Mouse (Mus musculus): ENCODE data around the gene Supt5. TPM values are rescaled to one million over a fixed set of nuclear protein-coding genes. Genes with fewer than 3 reads are reported as not detected.
A peak's percentile ranks its signal among the peaks of the same experiment; 100 is the strongest.

The Supt5 gene
- total RNA-seq, 2 experiments from 2014 or later, result 113 to 119 TPM

DNA sequence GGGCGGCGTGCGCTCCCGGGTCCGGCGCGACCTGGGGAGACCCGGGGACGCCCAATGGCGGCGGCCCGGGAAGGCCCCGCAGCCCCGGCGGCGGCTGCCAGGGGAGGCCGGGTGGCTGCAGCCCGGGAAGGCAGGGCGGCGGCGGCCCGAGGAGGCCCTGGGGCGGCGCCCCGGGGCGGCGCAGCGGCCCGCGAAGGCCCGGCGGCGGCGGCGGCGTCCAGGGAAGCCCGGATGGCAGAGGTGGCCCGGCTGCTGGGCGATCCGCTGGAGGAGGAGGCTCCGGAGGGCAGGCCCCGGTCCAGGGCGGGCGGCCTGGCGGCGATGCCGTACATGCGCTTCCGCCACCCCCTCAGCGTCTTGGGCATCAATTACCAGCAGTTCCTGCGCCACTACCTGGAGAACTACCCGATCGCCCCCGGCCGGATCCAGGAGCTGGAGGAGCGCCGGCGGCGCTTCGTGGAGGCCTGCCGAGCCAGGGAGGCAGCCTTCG lies 70.5 kb downstream of the Supt5 start:
- peak; percentile 61 to 68 for DNase-seq (ENCODE audit: low spot score in 2 of 2)
- intact Hi-C loops (cut with DNase I), result no loop called here

GRCm38 (mm10) chr7:28267129-28268041 lies 71.2 kb downstream of the Supt5 start, which contains the start of gene Eid2:
Gene Eid2 (plus strand): TSS chr7:28267881.
- intact Hi-C loops (cut with DNase I), result loop anchor here (1.0 kb wide), 1 partner anchor 45 kb away; the partner anchor contains the start of gene Timm50
- peak; percentile 91 to 95 for DNase-seq (ENCODE audit: low spot score in 2 of 2)

DNA sequence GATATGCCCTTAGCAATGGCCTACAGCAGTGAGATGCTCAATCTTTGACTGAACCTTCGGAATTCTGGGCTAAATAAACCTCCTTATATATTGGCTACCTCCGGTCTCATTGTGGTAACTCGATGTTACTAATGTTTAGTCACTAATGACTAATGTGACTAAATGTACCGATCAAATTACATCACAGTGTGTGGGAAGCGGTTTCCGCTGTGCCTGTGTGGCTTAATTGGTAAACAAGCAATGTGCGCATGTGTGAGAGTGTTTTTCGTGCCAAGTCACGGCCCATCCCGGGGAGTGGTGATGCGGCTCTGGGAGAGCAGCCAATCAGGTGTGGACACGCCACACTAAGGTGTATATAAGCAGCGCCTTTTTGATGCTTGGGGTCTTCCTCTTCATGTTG lies 73.2 kb downstream of the Supt5 start:
- intact Hi-C loops (cut with DNase I), result no loop called here
- no peak for DNase-seq (ENCODE audit: low spot score in 2 of 2)

Other genes starting within 250 kb of the Supt5 start
- under 1 TPM in 1 of 2 experiments, not detected in 1; 0.09 TPM for gene 9530053A07Rik, start 209.3 kb downstream of the Supt5 start, total RNA-seq (2021)
- 10 to 100 TPM; 51.5 to 55.3 TPM for gene Fbl, start 169.0 kb downstream of the Supt5 start, total RNA-seq (2021)
- 10 to 100 TPM; 44.2 to 47.0 TPM for gene Dyrk1b, start 159.3 kb downstream of the Supt5 start, total RNA-seq (2021)
- 10 to 100 TPM; 58.4 to 61.2 TPM for gene Eid2, start 70.9 kb downstream of the Supt5 start, total RNA-seq (2021)
- 10 to 100 TPM; 32.5 to 34.3 TPM for gene Eid2b, start 61.0 kb downstream of the Supt5 start, total RNA-seq (2021)
- 1 to 10 TPM in 1 of 2 experiments, under 1 TPM in 1; 0.25 to 1.7 TPM for gene Selenov, start 47.6 kb downstream of the Supt5 start, total RNA-seq (2021)
- gene Dll3, start 36.5 kb downstream of the Supt5 start, total RNA-seq (2021), result 1 to 10 TPM; 1.4 to 2.0 TPM
- gene Timm50, start 26.7 kb downstream of the Supt5 start, total RNA-seq (2021), result 10 to 100 TPM; 39.0 to 40.8 TPM
- 100 to 1,000 TPM; 438 to 443 TPM for gene Rps16, start 11.9 kb upstream of the Supt5 start, total RNA-seq (2021)
- gene Plekhg2, start 33.9 kb upstream of the Supt5 start, total RNA-seq (2021), result 1 to 10 TPM; 5.0 to 6.7 TPM
- 1 to 10 TPM; 2.2 to 2.9 TPM for gene Zfp36, start 41.5 kb upstream of the Supt5 start, total RNA-seq (2021)
- 10 to 100 TPM; 19.0 to 22.2 TPM for gene Med29, start 54.0 kb upstream of the Supt5 start, total RNA-seq (2021)
- 10 to 100 TPM; 62.4 to 64.0 TPM for gene Paf1, start 54.2 kb upstream of the Supt5 start, total RNA-seq (2021)
- 1 to 10 TPM; 1.8 to 3.1 TPM for gene Gmfg, start 98.7 kb upstream of the Supt5 start, total RNA-seq (2021)
- gene Lrfn1, start 113.2 kb upstream of the Supt5 start, total RNA-seq (2021), result 10 to 100 TPM; 81.6 to 91.4 TPM
- gene Ifnl2, start 171.7 kb upstream of the Supt5 start, total RNA-seq (2021), result not detected
- gene Ifnl3, start 184.1 kb upstream of the Supt5 start, total RNA-seq (2021), result not detected
- gene Sycn, start 202.1 kb upstream of the Supt5 start, total RNA-seq (2021), result not detected
- under 1 TPM; 0.46 to 0.50 TPM for gene Nccrp1, start 208.5 kb upstream of the Supt5 start, total RNA-seq (2021)

All from left cerebral cortex, postnatal 25 days (tissue).